Mouse (Mus musculus): Measurements from ENCODE around the gene Tnfrsf19.

DNA sequence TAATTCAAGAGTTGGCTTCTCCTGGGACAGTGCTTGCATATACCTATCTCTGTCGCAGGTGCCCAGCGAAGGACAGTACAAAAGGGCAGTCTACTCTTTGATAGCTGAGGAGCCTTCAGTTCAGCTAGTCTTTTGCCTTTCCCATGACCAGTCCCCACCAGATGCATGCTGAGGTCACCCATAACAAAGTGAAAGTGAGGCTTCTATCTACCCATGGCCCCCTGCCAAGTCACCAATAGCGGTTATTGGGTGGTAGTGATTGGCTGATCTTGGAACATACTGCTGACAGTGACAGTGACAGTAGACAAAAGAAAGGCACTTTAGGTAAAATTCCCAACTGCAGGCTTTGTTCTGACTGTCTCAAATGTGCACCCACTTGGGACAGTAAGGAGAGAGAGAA lies 53.2 kb downstream of the Tnfrsf19 start:
- TF ChIP-seq POLR2A (IDR thresholded peaks at IDR 0.05; ENCODE audit: insufficient read depth, low read depth, low read length) = no peak
- no peak for TF ChIP-seq CTCF (IDR thresholded peaks at IDR 0.05)
